Comparison of ENCODE assay signal across 26 mouse cellular contexts in genomic region chr13:47695877-47696276, GRCm38 (mm10).
A peak's percentile ranks its signal among the peaks of the same experiment; 100 is the strongest.
DNase-seq lines count a peak whose midpoint lies in the region; ATAC-seq and TF ChIP-seq lines count a peak whose summit lies in the region.
"Had no signal": no experiment of that assay in that cellular context is flagged by ENCODE, and none has a peak within 500 bp of the region (broad histone marks: within the 10 kb centered on the region; RNA-seq: fewer than 3 reads in every experiment).

No protein-coding gene starts in this region.

- ATAC-seq in heart, postnatal 0 days (ENCODE audit: insufficient read depth, low read depth), result no peak
- no peak for ATAC-seq in midbrain, postnatal 0 days (ENCODE audit: low FRiP score)
- ATAC-seq in monocyte, adult 5-6 weeks (replicated peaks; ENCODE audit: insufficient number of reproducible peaks, low FRiP score, low TSS enrichment, poor library complexity, severe bottlenecking), result no peak
- ATAC-seq: CD4-positive, CD25-positive, alpha-beta regulatory T cell, adult 4 months; forebrain, embryonic 14.5 days; midbrain, embryonic 16.5 days had no signal

- H3K4me3 ChIP-seq in heart, postnatal 0 days (ENCODE audit: low read depth, low read length), result no peak overlapping the region
- H3K4me3 ChIP-seq in midbrain, postnatal 0 days (ENCODE audit: low read depth, low read length), result no peak overlapping the region
- no peak overlapping the region for H3K4me3 ChIP-seq in midbrain, embryonic 10.5 days
- H3K4me3 ChIP-seq: embryonic facial prominence, embryonic 12.5 days; heart, embryonic 13.5 days; limb, embryonic 13.5 days; neural tube, embryonic 13.5 days had no signal

- intact Hi-C loops in heart, postnatal 25 days (cut with DNase I), result no loop called here

- TF ChIP-seq CTCF in heart, postnatal 0 days (IDR thresholded peaks at IDR 0.05; ENCODE audit: low read depth), result peak; percentile 13
- TF ChIP-seq CTCF in midbrain, postnatal 0 days (IDR thresholded peaks at IDR 0.05), result peak; percentile 33; the same call in 1 of the 2 replicates

- no peaks in the 10 kb centered on the region for H3K36me3 ChIP-seq in heart, postnatal 0 days (replicated peaks; ENCODE audit: control insufficient read depth, insufficient read depth, low read length)
- H3K36me3 ChIP-seq in midbrain, postnatal 0 days (ENCODE audit: insufficient read depth, low read length), result no peaks in the 10 kb centered on the region
- H3K36me3 ChIP-seq in midbrain, embryonic 10.5 days, result no peaks in the 10 kb centered on the region
- H3K36me3 ChIP-seq: embryonic facial prominence, embryonic 12.5 days; heart, embryonic 13.5 days; limb, embryonic 13.5 days; neural tube, embryonic 13.5 days had no signal

- H3K27me3 ChIP-seq in heart, postnatal 0 days (ENCODE audit: control insufficient read depth, insufficient read depth, low read length), result no peaks in the 10 kb centered on the region
- H3K27me3 ChIP-seq in midbrain, postnatal 0 days (ENCODE audit: insufficient read depth, low read length), result no peaks in the 10 kb centered on the region
- no peaks in the 10 kb centered on the region for H3K27me3 ChIP-seq in midbrain, embryonic 10.5 days (ENCODE audit: low read depth, poor library complexity, severe bottlenecking)
- H3K27me3 ChIP-seq: embryonic facial prominence, embryonic 12.5 days; heart, embryonic 13.5 days; limb, embryonic 13.5 days; neural tube, embryonic 13.5 days had no signal

- H3K9me3 ChIP-seq in heart, postnatal 0 days (replicated peaks; ENCODE audit: control insufficient read depth, low read length), result no peaks in the 10 kb centered on the region
- no peaks in the 10 kb centered on the region for H3K9me3 ChIP-seq in midbrain, postnatal 0 days (ENCODE audit: low read length)
- H3K9me3 ChIP-seq in midbrain, embryonic 10.5 days (replicated peaks), result no peaks in the 10 kb centered on the region
- H3K9me3 ChIP-seq: embryonic facial prominence, embryonic 12.5 days; heart, embryonic 13.5 days; limb, embryonic 13.5 days; neural tube, embryonic 13.5 days had no signal

- no peak overlapping the region for H3K27ac ChIP-seq in heart, postnatal 0 days (ENCODE audit: low read depth)
- no peak overlapping the region for H3K27ac ChIP-seq in midbrain, postnatal 0 days (ENCODE audit: low read depth, low read length)
- no peak overlapping the region for H3K27ac ChIP-seq in midbrain, embryonic 10.5 days (replicated peaks)
- H3K27ac ChIP-seq: embryonic facial prominence, embryonic 12.5 days; heart, embryonic 13.5 days; limb, embryonic 13.5 days; neural tube, embryonic 13.5 days had no signal

- no peak for TF ChIP-seq EP300 in heart, postnatal 0 days (IDR thresholded peaks at IDR 0.05; ENCODE audit: low read depth)

- DNase-seq in heart, postnatal 0 days (ENCODE audit: low spot score), result no peak
- DNase-seq in heart, postnatal 25 days (ENCODE audit: low spot score), result no peak
- DNase-seq in kidney, postnatal 10 days, result peak; percentile 7
- no peak for DNase-seq in kidney, adult 9 months
- DNase-seq in midbrain, postnatal 0 days (ENCODE audit: low spot score), result no peak
- DNase-seq in midbrain, embryonic 10.5 days (ENCODE audit: low spot score), result no peak
- DNase-seq: adrenal gland, postnatal 36 days; cerebellum, adult 18-20 months; embryo, embryonic 11 days; gastrocnemius, postnatal 14 days; heart, postnatal 14 days; kidney, adult 18-20 months; kidney, postnatal 14 days; right cerebral cortex, postnatal 4 days; thymus, adult 2 months; thymus, postnatal 36 days had no signal

- WGBS in heart, postnatal 0 days, result 79% methylated on average over 2 of the region's 2 CpGs
- 83% methylated on average over 2 of the region's 2 CpGs for WGBS in midbrain, postnatal 0 days
- 95% methylated on average over 2 of the region's 2 CpGs for WGBS in midbrain, embryonic 10.5 days

- H3K9ac ChIP-seq in heart, postnatal 0 days (replicated peaks; ENCODE audit: low read depth, low read length), result no peak overlapping the region
- no peak overlapping the region for H3K9ac ChIP-seq in midbrain, postnatal 0 days (replicated peaks; ENCODE audit: low read length, poor library complexity, severe bottlenecking)
- H3K9ac ChIP-seq: embryonic facial prominence, embryonic 12.5 days; heart, embryonic 13.5 days; limb, embryonic 13.5 days; neural tube, embryonic 13.5 days had no signal

- no peaks in the 10 kb centered on the region for H3K4me1 ChIP-seq in heart, postnatal 0 days (ENCODE audit: control insufficient read depth, insufficient read depth)
- H3K4me1 ChIP-seq in midbrain, postnatal 0 days (ENCODE audit: insufficient read depth, low read length), result no peaks in the 10 kb centered on the region
- H3K4me1 ChIP-seq in midbrain, embryonic 10.5 days, result no peaks in the 10 kb centered on the region
- H3K4me1 ChIP-seq: embryonic facial prominence, embryonic 12.5 days; neural tube, embryonic 13.5 days had no signal

- no peak overlapping the region for H3K4me2 ChIP-seq in heart, postnatal 0 days (ENCODE audit: low read depth, low read length)
- H3K4me2 ChIP-seq in midbrain, postnatal 0 days (ENCODE audit: low read depth, low read length, poor library complexity, severe bottlenecking), result no peak overlapping the region
- H3K4me2 ChIP-seq: embryonic facial prominence, embryonic 12.5 days; heart, embryonic 13.5 days; limb, embryonic 13.5 days; liver, embryonic 11.5 days; midbrain, embryonic 11.5 days; neural tube, embryonic 13.5 days had no signal
